Mouse (Mus musculus) heart, embryonic 12.5 days (tissue): ENCODE data around the gene Slc24a2. TPM values are rescaled to one million over a fixed set of nuclear protein-coding genes. Genes with fewer than 3 reads are reported as not detected.

Source experiments
- ATAC-seq: fragments of 200-750 bp; cut with Nextera tagmentation; 2 replicates; pipeline ENCODE4 v1.8.0; 2017; ENCODE audit warnings: moderate TSS enrichment, moderate library complexity; ENCODE audit not compliant: insufficient number of reproducible peaks, low FRiP score
- H3K27ac ChIP-seq: fragments of 300-500 bp; sonication (generic); 2 replicates; pipeline ENCODE4 v1.5.1; 2016; ENCODE audit warnings: mild to moderate bottlenecking, moderate library complexity; ENCODE audit not compliant: poor library complexity, severe bottlenecking
- H3K27me3 ChIP-seq: fragments of 300-500 bp; sonication (generic); replicated peaks from 2 replicates; pipeline ENCODE4 v1.6.1; 2016; ENCODE audit warnings: mild to moderate bottlenecking, moderate library complexity
- H3K36me3 ChIP-seq: fragments of 300-500 bp; sonication (generic); 2 replicates; pipeline ENCODE4 v1.6.1; 2016; ENCODE audit warnings: mild to moderate bottlenecking, moderate library complexity
- H3K4me1 ChIP-seq: fragments of 300-500 bp; sonication (generic); replicated peaks from 2 replicates; pipeline ENCODE4 v1.6.1; 2016; ENCODE audit warnings: mild to moderate bottlenecking
- H3K4me2 ChIP-seq: fragments of 300-500 bp; sonication (generic); 2 replicates; pipeline ENCODE4 v1.6.1; 2016; ENCODE audit warnings: mild to moderate bottlenecking, moderate library complexity
- H3K4me3 ChIP-seq: fragments of 300-500 bp; sonication (generic); 2 replicates; pipeline ENCODE4 v1.5.1; 2016; ENCODE audit warnings: mild to moderate bottlenecking
- H3K9ac ChIP-seq: fragments of 300-500 bp; sonication (generic); 2 replicates; pipeline ENCODE4 v1.6.1; 2016; ENCODE audit warnings: mild to moderate bottlenecking, moderate library complexity
- H3K9me3 ChIP-seq: fragments of 300-500 bp; sonication (generic); replicated peaks from 2 replicates; pipeline ENCODE4 v1.6.1; 2016; ENCODE audit warnings: mild to moderate bottlenecking, moderate library complexity
- WGBS: fragments of 180-500 bp; shearing (Covaris S2); methylation state at CpG from one replicate; pipeline ENCODE4 v1.1.7; 2016; 5-methylcytosine and 5-hydroxymethylcytosine counted together
- polyA plus RNA-seq: library from polyadenylated mRNA; unstranded; fragments of >200 nt; fragmentation: Nextera tagmentation; extraction: Ambion mirVana; gene quantifications from 2 replicates; pipeline ENCODE4 v1.2.1, GENCODE M21; 2016

Slc24a2 gene
- polyA plus RNA-seq, 1 experiment from 2014 or later: 7.1 TPM

GRCm38 (mm10) chr4:87078726-87079125 lies 151.6 kb downstream of the Slc24a2 start:
- Histone ChIP-seq H3K27ac (no peak overlapping the region), H3K27me3 (no peaks in the 10 kb centered on the region), H3K9ac (no peak overlapping the region), H3K4me1 (peaks cover 4% of the 10 kb centered on the region; the same call in 1 of the 2 replicates), H3K9me3 (no peaks in the 10 kb centered on the region), H3K36me3 (no peaks in the 10 kb centered on the region), H3K4me3 (no peak overlapping the region), H3K4me2 (no peak overlapping the region)
- 51% methylated on average over 2 of the region's 2 CpGs for WGBS
- ATAC-seq: no peak

GRCm38 (mm10) chr4:87075761-87076160 lies 154.5 kb downstream of the Slc24a2 start:
- H3K9me3 ChIP-seq: no peaks in the 10 kb centered on the region
- peaks cover 3% of the 10 kb centered on the region; the same call in 1 of the 2 replicates for H3K4me1 ChIP-seq
- H3K9ac ChIP-seq: no peak overlapping the region
- no peaks in the 10 kb centered on the region for H3K36me3 ChIP-seq
- no peak overlapping the region for H3K4me3 ChIP-seq
- no peak overlapping the region for H3K4me2 ChIP-seq
- WGBS: 52% methylated on average over 3 of the region's 3 CpGs
- no peak overlapping the region for H3K27ac ChIP-seq
- no peak for ATAC-seq
- no peaks in the 10 kb centered on the region for H3K27me3 ChIP-seq

DNA sequence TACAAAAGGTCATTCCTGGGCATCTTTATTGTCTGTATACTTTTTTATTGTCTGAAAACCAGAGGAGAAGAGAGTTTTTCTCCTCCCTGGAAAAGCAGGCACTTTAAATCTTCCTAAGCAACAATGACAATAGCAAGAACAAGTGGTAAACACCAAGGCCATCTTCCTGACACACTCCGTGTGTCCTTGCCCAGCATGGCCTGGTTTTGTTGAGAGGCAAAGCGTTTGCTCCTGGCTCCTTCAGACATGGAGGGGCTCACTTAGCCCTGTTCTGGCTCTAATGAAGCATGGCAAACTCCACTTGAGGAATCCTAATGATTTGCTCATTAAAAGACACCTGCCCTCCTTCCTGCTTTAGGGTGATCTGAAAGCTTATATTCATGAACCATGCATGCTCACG lies 162.2 kb downstream of the Slc24a2 start:
- ATAC-seq: no peak
- Histone ChIP-seq H3K27ac (no peak overlapping the region), H3K4me2 (no peak overlapping the region), H3K27me3 (no peaks in the 10 kb centered on the region), H3K9me3 (no peaks in the 10 kb centered on the region), H3K9ac (no peak overlapping the region), H3K4me3 (no peak overlapping the region), H3K36me3 (no peaks in the 10 kb centered on the region), H3K4me1 (peaks cover 28% of the 10 kb centered on the region)
- 87% methylated on average over 3 of the region's 3 CpGs for WGBS

DNA sequence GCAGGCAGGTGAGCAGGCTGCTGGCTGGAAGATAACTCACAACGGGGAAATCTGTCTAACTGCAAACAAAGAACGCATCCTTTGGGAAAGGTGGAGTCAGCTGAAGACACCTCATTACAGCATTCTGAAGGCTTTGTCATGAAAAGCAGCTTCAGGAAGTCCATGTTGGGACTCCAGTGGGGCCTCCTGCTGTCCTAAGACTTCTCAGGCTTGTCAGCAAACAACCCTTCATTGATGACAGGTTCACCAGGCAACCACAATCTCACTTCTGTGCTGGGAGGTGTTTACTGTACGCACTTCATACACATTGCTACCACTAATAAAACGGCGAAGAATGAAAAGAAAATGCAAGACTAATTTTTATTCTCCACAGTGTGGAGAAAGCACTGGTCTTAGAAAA lies 165.1 kb downstream of the Slc24a2 start:
- Histone ChIP-seq H3K27ac (peak overlapping the region; percentile 54), H3K4me2 (peak overlapping the region; percentile 24; the same call in 1 of the 2 replicates)

GRCm38 (mm10) chr4:87064561-87064960 lies 165.7 kb downstream of the Slc24a2 start:
- H3K36me3 ChIP-seq: no peaks in the 10 kb centered on the region
- no peak overlapping the region for H3K27ac ChIP-seq
- no peaks in the 10 kb centered on the region for H3K9me3 ChIP-seq
- 60% methylated on average over 2 of the region's 2 CpGs for WGBS
- no peak overlapping the region for H3K9ac ChIP-seq
- no peak overlapping the region for H3K4me3 ChIP-seq
- no peak overlapping the region for H3K4me2 ChIP-seq
- peaks cover 18% of the 10 kb centered on the region for H3K4me1 ChIP-seq
- H3K27me3 ChIP-seq: no peaks in the 10 kb centered on the region
- ATAC-seq: no peak

More for the DNA sequence above, 165.1 kb downstream of the Slc24a2 start:
- no peaks in the 10 kb centered on the region for H3K36me3 ChIP-seq
- no peak overlapping the region for H3K4me3 ChIP-seq
- 46% methylated on average over 5 of the region's 5 CpGs for WGBS
- no peaks in the 10 kb centered on the region for H3K9me3 ChIP-seq
- peaks cover 24% of the 10 kb centered on the region for H3K4me1 ChIP-seq
- no peaks in the 10 kb centered on the region for H3K27me3 ChIP-seq
- no peak overlapping the region for H3K9ac ChIP-seq
- ATAC-seq: no peak

DNA sequence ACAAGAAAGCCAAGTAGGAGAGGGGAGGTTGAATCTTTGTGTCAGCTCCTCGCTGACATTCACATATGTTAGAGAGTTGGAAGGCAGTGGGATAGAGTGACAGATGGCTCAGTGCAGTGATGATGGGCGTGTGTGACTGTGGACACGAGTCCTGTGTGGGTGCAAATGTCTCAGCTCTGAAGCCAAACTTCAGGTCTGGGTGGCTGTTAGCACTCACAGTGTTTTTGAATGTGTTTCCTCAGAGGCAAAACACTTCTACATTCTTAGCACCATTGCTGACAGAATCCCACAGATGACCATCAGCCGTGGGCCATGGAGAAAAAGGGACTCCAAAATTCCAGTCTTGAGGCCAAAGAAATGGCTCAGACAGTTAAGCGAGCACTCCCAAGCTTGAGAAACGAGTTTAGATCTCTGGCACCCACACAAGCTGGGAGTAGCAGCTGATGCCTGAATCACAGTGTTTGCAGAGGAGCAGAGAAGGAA lies 167.5 kb downstream of the Slc24a2 start:
- Histone ChIP-seq H3K4me1 (peaks cover 15% of the 10 kb centered on the region), H3K9me3 (no peaks in the 10 kb centered on the region), H3K27ac (no peak overlapping the region), H3K27me3 (no peaks in the 10 kb centered on the region), H3K4me2 (no peak overlapping the region), H3K4me3 (no peak overlapping the region), H3K9ac (no peak overlapping the region), H3K36me3 (no peaks in the 10 kb centered on the region)
- WGBS: 69% methylated on average over 6 of the region's 6 CpGs
- ATAC-seq: no peak

DNA sequence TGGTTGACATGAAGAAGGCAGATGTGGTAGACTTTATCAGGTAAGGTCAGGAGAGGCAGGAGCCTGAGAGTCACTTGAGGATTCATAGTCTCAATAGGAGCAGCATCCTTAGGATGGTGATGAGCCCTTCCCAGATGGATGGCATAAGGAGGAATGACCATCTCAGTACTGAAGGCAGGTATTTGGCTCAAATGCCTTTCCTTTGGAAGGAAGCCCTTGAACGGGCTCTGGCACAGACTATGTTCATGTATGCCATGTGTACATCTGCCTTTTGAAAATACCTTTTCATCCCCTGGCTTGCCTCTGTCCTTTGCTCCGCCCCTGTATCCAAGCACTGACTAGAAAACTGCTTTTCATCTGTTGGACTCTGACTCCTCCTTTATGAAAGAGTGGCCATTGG lies 168.6 kb downstream of the Slc24a2 start:
- H3K36me3 ChIP-seq: no peaks in the 10 kb centered on the region
- H3K27me3 ChIP-seq: no peaks in the 10 kb centered on the region
- H3K4me2 ChIP-seq: no peak overlapping the region
- H3K9me3 ChIP-seq: no peaks in the 10 kb centered on the region
- H3K4me1 ChIP-seq: peaks cover 15% of the 10 kb centered on the region
- WGBS: 85% methylated on average over 2 of the region's 2 CpGs
- no peak overlapping the region for H3K9ac ChIP-seq
- ATAC-seq: no peak
- no peak overlapping the region for H3K27ac ChIP-seq
- H3K4me3 ChIP-seq: no peak overlapping the region

DNA sequence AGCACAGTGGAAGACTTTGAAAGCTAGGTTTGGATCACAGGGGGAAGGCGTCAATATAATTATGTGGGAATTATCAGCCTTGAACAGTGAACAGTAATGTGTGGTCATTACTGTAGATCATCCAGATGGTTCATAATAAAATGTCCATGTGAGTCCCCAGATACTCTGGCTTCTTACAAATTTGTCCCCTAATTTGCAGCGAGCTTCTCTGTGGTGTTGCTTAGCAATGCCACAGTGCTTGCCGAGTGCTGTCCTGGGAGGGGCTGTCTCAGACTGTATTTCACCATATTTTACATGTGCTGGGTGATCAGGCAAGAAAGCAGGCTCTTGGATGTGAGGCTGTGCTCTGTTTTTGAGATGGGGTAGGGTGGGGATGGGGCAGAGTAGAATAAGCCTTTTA lies 172.7 kb downstream of the Slc24a2 start:
- H3K9ac ChIP-seq: no peak overlapping the region
- H3K27me3 ChIP-seq: no peaks in the 10 kb centered on the region
- H3K4me1 ChIP-seq: 0 out of 2 replicates have a peak, but pooled peaks cover 4% of the 10 kb centered on the region
- H3K9me3 ChIP-seq: no peaks in the 10 kb centered on the region
- no peak for ATAC-seq
- no peak overlapping the region for H3K4me2 ChIP-seq
- WGBS: 71% methylated on average over 3 of the region's 3 CpGs
- no peaks in the 10 kb centered on the region for H3K36me3 ChIP-seq
- H3K4me3 ChIP-seq: no peak overlapping the region
- H3K27ac ChIP-seq: no peak overlapping the region

- H3K9ac ChIP-seq: no peak overlapping the region
- no peaks in the 10 kb centered on the region for H3K27me3 ChIP-seq
- 68% methylated on average over 7 of the region's 7 CpGs for WGBS
- ATAC-seq: no peak
- H3K36me3 ChIP-seq: no peaks in the 10 kb centered on the region
- no peak overlapping the region for H3K4me2 ChIP-seq
- H3K9me3 ChIP-seq: no peaks in the 10 kb centered on the region
- H3K27ac ChIP-seq: no peak overlapping the region
- no peak overlapping the region for H3K4me3 ChIP-seq
- H3K4me1 ChIP-seq: no peaks in the 10 kb centered on the region
These were observed 174.5 kb downstream of the Slc24a2 start for GRCm38 (mm10) chr4:87055768-87056167.

DNA sequence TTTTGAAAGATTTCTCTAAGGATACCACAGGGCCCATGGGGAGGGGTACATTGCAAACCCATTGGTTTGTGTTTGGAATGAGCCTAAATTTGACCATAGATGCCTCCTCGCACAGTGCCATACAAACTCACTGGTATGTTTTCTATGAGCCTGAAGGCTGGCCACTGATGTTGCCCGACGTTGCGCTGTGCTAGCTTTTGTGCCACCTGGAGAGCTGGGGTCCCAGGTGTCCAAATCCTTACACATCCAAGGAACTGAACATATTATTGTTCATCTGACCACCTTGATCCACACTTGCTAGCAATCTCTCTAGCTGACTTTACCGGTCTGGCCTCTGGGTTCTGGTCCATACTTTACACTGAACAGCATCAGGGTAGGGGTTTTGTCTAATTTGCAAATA lies 177.4 kb downstream of the Slc24a2 start:
- no peak for ATAC-seq
- 87% methylated on average over 5 of the region's 5 CpGs for WGBS
- Histone ChIP-seq H3K4me1 (peaks cover 7% of the 10 kb centered on the region), H3K36me3 (no peaks in the 10 kb centered on the region), H3K9ac (no peak overlapping the region), H3K27me3 (no peaks in the 10 kb centered on the region), H3K4me2 (no peak overlapping the region), H3K4me3 (no peak overlapping the region), H3K9me3 (no peaks in the 10 kb centered on the region), H3K27ac (no peak overlapping the region)

DNA sequence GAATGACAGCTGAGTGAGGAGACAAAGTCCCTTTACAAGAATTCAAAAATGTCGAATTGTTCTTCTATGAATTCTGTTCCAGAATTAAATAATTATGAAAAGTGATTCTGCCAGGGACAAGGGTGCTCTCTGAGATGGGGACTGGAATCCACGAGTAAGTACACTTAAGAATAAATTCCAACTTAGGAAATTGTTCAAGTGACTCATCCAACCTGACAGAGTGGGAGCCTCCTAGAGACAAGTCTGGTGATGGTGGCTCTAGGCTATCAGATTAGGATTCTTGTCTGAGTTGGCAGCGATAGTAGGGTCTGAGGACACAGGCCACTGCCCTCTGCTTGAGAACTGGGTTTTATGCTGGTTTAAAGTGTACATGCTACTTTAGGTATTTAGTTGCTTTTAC lies 181.2 kb downstream of the Slc24a2 start:
- 64% methylated on average over 3 of the region's 3 CpGs for WGBS
- Histone ChIP-seq H3K9ac (no peak overlapping the region), H3K27ac (no peak overlapping the region), H3K4me2 (no peak overlapping the region), H3K4me1 (peaks cover 7% of the 10 kb centered on the region), H3K27me3 (no peaks in the 10 kb centered on the region), H3K4me3 (no peak overlapping the region), H3K9me3 (no peaks in the 10 kb centered on the region), H3K36me3 (no peaks in the 10 kb centered on the region)
- no peak for ATAC-seq

- Histone ChIP-seq H3K4me1 (peaks cover 7% of the 10 kb centered on the region), H3K9ac (no peak overlapping the region), H3K36me3 (no peaks in the 10 kb centered on the region), H3K27ac (no peak overlapping the region), H3K9me3 (no peaks in the 10 kb centered on the region), H3K4me3 (no peak overlapping the region), H3K4me2 (no peak overlapping the region), H3K27me3 (no peaks in the 10 kb centered on the region)
- no peak for ATAC-seq
- WGBS: 64% methylated on average over 2 of the region's 2 CpGs
These were observed 183.1 kb downstream of the Slc24a2 start for GRCm38 (mm10) chr4:87047131-87047530.
